Mouse (Mus musculus) hindbrain, embryonic 16.5 days (tissue): Measurements from ENCODE around the gene Smarcd1. TPM values are rescaled to one million over a fixed set of nuclear protein-coding genes. Genes with fewer than 3 reads are reported as not detected.

Experiments
- ATAC-seq: fragments of 200-750 bp; cut with Nextera tagmentation; 2 replicates; pipeline ENCODE4 v1.8.0; 2017; ENCODE audit warnings: moderate TSS enrichment, moderate library complexity
- H3K27ac ChIP-seq: fragments of 300-500 bp; sonication (generic); 2 replicates; pipeline ENCODE4 v1.5.1; 2014; ENCODE audit warnings: low read depth, mild to moderate bottlenecking, control low read depth, low read length, moderate library complexity
- H3K27me3 ChIP-seq: fragments of 300-500 bp; sonication (generic); replicated peaks from 2 replicates; pipeline ENCODE4 v1.6.1; 2014; ENCODE audit warnings: low read length; ENCODE audit not compliant: control insufficient read depth, insufficient read depth
- H3K36me3 ChIP-seq: fragments of 300-500 bp; sonication (generic); 2 replicates; pipeline ENCODE4 v1.6.1; 2014; ENCODE audit warnings: mild to moderate bottlenecking, low read length, moderate library complexity, mixed read lengths; ENCODE audit not compliant: control insufficient read depth, insufficient read depth
- H3K4me1 ChIP-seq: fragments of 300-500 bp; sonication (generic); 2 replicates; pipeline ENCODE4 v1.6.1; 2014; ENCODE audit warnings: low read depth, low read length; ENCODE audit not compliant: control insufficient read depth, insufficient read depth
- H3K4me2 ChIP-seq: fragments of 300-500 bp; sonication (generic); 2 replicates; pipeline ENCODE4 v1.6.1; 2014; ENCODE audit warnings: mild to moderate bottlenecking, low read length, control low read depth, moderate library complexity
- H3K4me3 ChIP-seq: fragments of 300-500 bp; sonication (generic); 2 replicates; pipeline ENCODE4 v1.5.1; 2014; ENCODE audit warnings: mild to moderate bottlenecking, low read length, control low read depth, moderate library complexity
- H3K9ac ChIP-seq: fragments of 300-500 bp; sonication (generic); 2 replicates; pipeline ENCODE4 v1.6.1; 2014; ENCODE audit warnings: low read depth, mild to moderate bottlenecking, control low read depth, low read length, moderate library complexity
- H3K9me3 ChIP-seq: fragments of 300-500 bp; sonication (generic); 2 replicates; pipeline ENCODE4 v1.6.1; 2014; ENCODE audit warnings: mild to moderate bottlenecking, low read length, moderate library complexity; ENCODE audit not compliant: control insufficient read depth
- WGBS: fragments of 180-500 bp; shearing (Covaris S2); extraction: QIAGEN DNeasy Blood & Tissue Kit; methylation state at CpG from one replicate; pipeline ENCODE4 v1.1.7; 2014; 5-methylcytosine and 5-hydroxymethylcytosine counted together
- polyA plus RNA-seq: library from polyadenylated mRNA; unstranded; fragments of >200 nt; fragmentation: Nextera tagmentation; extraction: Ambion mirVana; gene quantifications from 2 replicates; pipeline ENCODE4 v1.2.1, GENCODE M21; 2015

The Smarcd1 gene
- 71.7 and 86.2 TPM in 2 replicates for polyA plus RNA-seq

- Histone ChIP-seq H3K9me3 (no peaks in the 10 kb centered on the region), H3K4me2 (peak within 1 kb of the TSS; percentile 86), H3K4me3 (peak within 1 kb of the TSS; percentile 77), H3K4me1 (peaks cover 28% of the 10 kb centered on the region), H3K27ac (peak within 1 kb of the TSS; percentile 95), H3K27me3 (no peaks in the 10 kb centered on the region), H3K36me3 (peaks cover 26% of the 10 kb centered on the region), H3K9ac (peak within 1 kb of the TSS; percentile 97)
- 0% methylated on average over 68 of the region's 71 CpGs for WGBS
- peak; percentile 97 for ATAC-seq
Observed at GRCm38 (mm10) chr15:99701999-99702900, at the start of gene Smarcd1. Smarcd1 (plus strand) TSS chr15:99702129.

GRCm38 (mm10) chr15:99653291-99653690 is 48.6 kb upstream of the Smarcd1 start:
- Histone ChIP-seq H3K36me3 (no peaks in the 10 kb centered on the region), H3K27ac (no peak overlapping the region), H3K9ac (peak overlapping the region; percentile 24; the same call in 1 of the 2 replicates), H3K4me3 (peak overlapping the region; percentile 24; the same call in 1 of the 2 replicates), H3K4me2 (peak overlapping the region; percentile 54), H3K27me3 (no peaks in the 10 kb centered on the region), H3K4me1 (peaks cover 28% of the 10 kb centered on the region), H3K9me3 (no peaks in the 10 kb centered on the region)
- ATAC-seq, result no peak
- 12% methylated on average over 8 of the region's 8 CpGs for WGBS

GRCm38 (mm10) chr15:99653876-99654275 is 48.1 kb upstream of the Smarcd1 start:
- ATAC-seq, result no peak

GRCm38 (mm10) chr15:99655956-99656355 is 46.0 kb upstream of the Smarcd1 start:
- Histone ChIP-seq H3K4me1 (peaks cover 12% of the 10 kb centered on the region), H3K36me3 (no peaks in the 10 kb centered on the region), H3K27ac (no peak overlapping the region), H3K4me2 (no peak overlapping the region; the same call in 1 of the 2 replicates), H3K4me3 (no peak overlapping the region), H3K9me3 (no peaks in the 10 kb centered on the region), H3K9ac (no peak overlapping the region), H3K27me3 (no peaks in the 10 kb centered on the region)
- no peak for ATAC-seq
- 39% methylated on average over 9 of the region's 9 CpGs for WGBS

More at GRCm38 (mm10) chr15:99653876-99654275, 48.1 kb upstream of the Smarcd1 start:
- 6% methylated on average over 20 of the region's 21 CpGs for WGBS
- Histone ChIP-seq H3K27me3 (no peaks in the 10 kb centered on the region), H3K9me3 (no peaks in the 10 kb centered on the region), H3K4me2 (peak overlapping the region; percentile 54), H3K27ac (no peak overlapping the region), H3K4me1 (peaks cover 25% of the 10 kb centered on the region), H3K9ac (peak overlapping the region; percentile 24; the same call in 1 of the 2 replicates), H3K36me3 (no peaks in the 10 kb centered on the region), H3K4me3 (peak overlapping the region; percentile 24)

GRCm38 (mm10) chr15:99658437-99658836 is 43.5 kb upstream of the Smarcd1 start:
- ATAC-seq, result no peak
- Histone ChIP-seq H3K4me1 (peaks cover 10% of the 10 kb centered on the region), H3K27ac (no peak overlapping the region), H3K4me3 (no peak overlapping the region), H3K4me2 (no peak overlapping the region), H3K36me3 (no peaks in the 10 kb centered on the region), H3K27me3 (no peaks in the 10 kb centered on the region), H3K9me3 (no peaks in the 10 kb centered on the region), H3K9ac (no peak overlapping the region)
- WGBS, result 63% methylated on average over 2 of the region's 2 CpGs

GRCm38 (mm10) chr15:99661121-99661830 is 40.7 kb upstream of the Smarcd1 start:
- Histone ChIP-seq H3K9ac (no peak overlapping the region), H3K27me3 (no peaks in the 10 kb centered on the region), H3K9me3 (no peaks in the 10 kb centered on the region), H3K4me3 (no peak overlapping the region), H3K36me3 (no peaks in the 10 kb centered on the region), H3K4me1 (peaks cover 23% of the 10 kb centered on the region), H3K4me2 (no peak overlapping the region), H3K27ac (no peak overlapping the region)
- no peak for ATAC-seq
- 88% methylated on average over 15 of the region's 15 CpGs for WGBS

GRCm38 (mm10) chr15:99662371-99662770 is 39.6 kb upstream of the Smarcd1 start:
- H3K27me3 ChIP-seq, result no peaks in the 10 kb centered on the region
- no peak overlapping the region for H3K4me2 ChIP-seq
- no peaks in the 10 kb centered on the region for H3K9me3 ChIP-seq
- H3K4me3 ChIP-seq, result no peak overlapping the region
- no peak for ATAC-seq
- H3K36me3 ChIP-seq, result no peaks in the 10 kb centered on the region
- no peak overlapping the region for H3K27ac ChIP-seq
- WGBS, result 64% methylated on average over 7 of the region's 7 CpGs
- H3K9ac ChIP-seq, result no peak overlapping the region
- peaks cover 25% of the 10 kb centered on the region for H3K4me1 ChIP-seq

- Histone ChIP-seq H3K4me2 (peak overlapping the region; percentile 89), H3K27ac (peak overlapping the region; percentile 86), H3K4me3 (peak overlapping the region; percentile 45), H3K36me3 (no peaks in the 10 kb centered on the region), H3K4me1 (peaks cover 31% of the 10 kb centered on the region), H3K9me3 (no peaks in the 10 kb centered on the region), H3K9ac (peak overlapping the region; percentile 77), H3K27me3 (no peaks in the 10 kb centered on the region)
- no peak; the same call in 1 of the 2 replicates for ATAC-seq
- 4% methylated on average over 17 of the region's 17 CpGs for WGBS
Observed at GRCm38 (mm10) chr15:99663964-99664599, 37.8 kb upstream of the Smarcd1 start.
